ENCODE assay signal across 9 mouse cellular contexts in genomic region chr14:99931879-99932278, GRCm38 (mm10).
DNase-seq lines count a peak whose midpoint lies in the region; ATAC-seq and TF ChIP-seq lines count a peak whose summit lies in the region.
"Had no signal": no experiment of that assay in that cellular context is flagged by ENCODE, and none has a peak within 500 bp of the region (broad histone marks: within the 10 kb centered on the region; RNA-seq: fewer than 3 reads in every experiment).

No protein-coding gene starts in this region.

- ATAC-seq in embryonic facial prominence, embryonic 14.5 days (ENCODE audit: low read depth), result peak; percentile 70
- ATAC-seq in lung, postnatal 0 days, result no peak

- no peak overlapping the region for H3K9ac ChIP-seq in ES-E14 (ENCODE audit: insufficient read depth, low read depth, low read length, poor library complexity, severe bottlenecking)
- no peak overlapping the region for H3K9ac ChIP-seq in embryonic facial prominence, embryonic 14.5 days (ENCODE audit: low read depth, low read length)
- no peak overlapping the region for H3K9ac ChIP-seq in lung, postnatal 0 days (replicated peaks; ENCODE audit: low read depth)
- H3K9ac ChIP-seq: liver, embryonic 15.5 days had no signal

- in situ Hi-C loops in ES-E14 (cut with MboI; ENCODE audit: low sequenced_read_pairs in 2 of 2, unreplicated experiment in 2 of 2), result loop anchor here in 1 of 2 experiments (25.0 kb wide), 1 partner anchor 830 kb away; no protein-coding TSS in a partner anchor

- TF ChIP-seq CTCF in bone marrow, adult 2 months (IDR thresholded peaks at IDR 0.05; ENCODE audit: control insufficient read depth, insufficient read depth, low read length), result peak; percentile 30; the same call in 1 of the 2 replicates
- peak; percentile 91 for TF ChIP-seq CTCF in lung, postnatal 0 days (IDR thresholded peaks at IDR 0.05)

- TF ChIP-seq EP300 in lung, postnatal 0 days (IDR thresholded peaks at IDR 0.05), result no peak

- 9% methylated on average over 4 of the region's 4 CpGs for WGBS in bone marrow, adult 2 months
- WGBS in embryonic facial prominence, embryonic 14.5 days, result 4% methylated on average over 4 of the region's 4 CpGs
- WGBS in lung, postnatal 0 days, result 9% methylated on average over 4 of the region's 4 CpGs

- TF ChIP-seq POLR2A in bone marrow, adult 2 months (IDR thresholded peaks at IDR 0.05; ENCODE audit: borderline replicate concordance, control insufficient read depth, low read depth, low read length), result no peak

- no peaks in the 10 kb centered on the region for H3K4me1 ChIP-seq in ES-E14 (ENCODE audit: control insufficient read depth in 2 of 2, insufficient read depth in 2 of 2, low read length in 2 of 2, poor library complexity in 1 of 2)
- H3K4me1 ChIP-seq in bone marrow, adult 2 months (ENCODE audit: control insufficient read depth, insufficient read depth, low read length), result no peaks in the 10 kb centered on the region
- H3K4me1 ChIP-seq in embryonic facial prominence, embryonic 14.5 days (ENCODE audit: control insufficient read depth, insufficient read depth, low read length), result no peaks in the 10 kb centered on the region
- H3K4me1 ChIP-seq in lung, postnatal 0 days (ENCODE audit: insufficient read depth, low read depth, low read length), result no peaks in the 10 kb centered on the region
- H3K4me1 ChIP-seq: liver, embryonic 15.5 days had no signal

- no peaks in the 10 kb centered on the region for H3K27me3 ChIP-seq in embryonic facial prominence, embryonic 14.5 days (replicated peaks; ENCODE audit: control insufficient read depth, insufficient read depth, low read length)
- no peaks in the 10 kb centered on the region for H3K27me3 ChIP-seq in lung, postnatal 0 days (replicated peaks; ENCODE audit: insufficient read depth, low read length)
- H3K27me3 ChIP-seq: liver, embryonic 15.5 days had no signal

- no peaks in the 10 kb centered on the region for H3K9me3 ChIP-seq in ES-E14 (ENCODE audit: control insufficient read depth, insufficient read depth, low read depth, low read length)
- H3K9me3 ChIP-seq in embryonic facial prominence, embryonic 14.5 days (ENCODE audit: control insufficient read depth, low read length), result no peaks in the 10 kb centered on the region
- H3K9me3 ChIP-seq in lung, postnatal 0 days (ENCODE audit: low read length), result no peaks in the 10 kb centered on the region
- H3K9me3 ChIP-seq: liver, embryonic 15.5 days had no signal

- peak; percentile 50 for DNase-seq in ES-E14 (ENCODE audit: low read depth, low spot score)
- peak; percentile 90 for DNase-seq in embryonic facial prominence, embryonic 14.5 days (ENCODE audit: low spot score)
- peak; percentile 67 to 83 for DNase-seq in heart, postnatal 14 days
- DNase-seq in layer of hippocampus, adult 11-12 months (ENCODE audit: low spot score), result peak; percentile 87
- peak; percentile 81 for DNase-seq in lung, postnatal 0 days (ENCODE audit: low spot score)
- DNase-seq in retina, postnatal 1 day, result peak; percentile 83
- DNase-seq in T-cell, adult 2 months (ENCODE audit: low spot score), result no peak

- H3K36me3 ChIP-seq in ES-E14 (ENCODE audit: control insufficient read depth, insufficient read depth, low read length, poor library complexity, severe bottlenecking), result no peaks in the 10 kb centered on the region
- no peaks in the 10 kb centered on the region for H3K36me3 ChIP-seq in embryonic facial prominence, embryonic 14.5 days (ENCODE audit: control insufficient read depth, insufficient read depth, low read length)
- H3K36me3 ChIP-seq in lung, postnatal 0 days (ENCODE audit: insufficient read depth, low read length), result no peaks in the 10 kb centered on the region
- H3K36me3 ChIP-seq: liver, embryonic 15.5 days had no signal

- H3K4me2 ChIP-seq in embryonic facial prominence, embryonic 14.5 days (ENCODE audit: low read depth, low read length), result no peak overlapping the region
- no peak overlapping the region for H3K4me2 ChIP-seq in lung, postnatal 0 days (replicated peaks; ENCODE audit: low read depth, low read length)
- H3K4me2 ChIP-seq: liver, embryonic 15.5 days had no signal

- H3K4me3 ChIP-seq in ES-E14 (ENCODE audit: insufficient read depth in 1 of 2, low read depth in 1 of 2, low read length in 2 of 2, poor library complexity in 1 of 2, severe bottlenecking in 1 of 2), result no peak overlapping the region
- H3K4me3 ChIP-seq in bone marrow, adult 2 months (replicated peaks; ENCODE audit: control insufficient read depth, low read depth, low read length), result no peak overlapping the region
- H3K4me3 ChIP-seq in embryonic facial prominence, embryonic 14.5 days (ENCODE audit: low read depth, low read length), result no peak overlapping the region
- no peak overlapping the region for H3K4me3 ChIP-seq in lung, postnatal 0 days (ENCODE audit: low read depth, low read length)
- H3K4me3 ChIP-seq: liver, embryonic 15.5 days had no signal

- H3K27ac ChIP-seq in ES-E14 (ENCODE audit: insufficient read depth, low read depth, low read length, poor library complexity, severe bottlenecking), result no peak overlapping the region
- H3K27ac ChIP-seq in bone marrow, adult 2 months (ENCODE audit: control insufficient read depth, insufficient read depth, low read depth, low read length, poor library complexity), result no peak overlapping the region
- no peak overlapping the region for H3K27ac ChIP-seq in embryonic facial prominence, embryonic 14.5 days (replicated peaks; ENCODE audit: low read depth, low read length)
- no peak overlapping the region for H3K27ac ChIP-seq in lung, postnatal 0 days (ENCODE audit: low read length)
- H3K27ac ChIP-seq: liver, embryonic 15.5 days had no signal

- intact Hi-C loops in heart, postnatal 14 days (cut with DNase I), result loop anchor here (2.0 to 10.0 kb wide), 10 partner anchors 75 to 1495 kb away; partner anchors contain the start of gene Klf12

TF ChIP-seq in ES-E14, 5 proteins besides CTCF, POLR2A, EP300 and RAD21:
- TF ChIP-seq ZNF384 (IDR thresholded peaks at IDR 0.05; ENCODE audit: low read depth, low read length), result no peak
- TF ChIP-seq CHD2 (IDR thresholded peaks at IDR 0.05; ENCODE audit: low read depth, low read length), result no peak
- TF ChIP-seq MAFK (IDR thresholded peaks at IDR 0.05; ENCODE audit: insufficient read depth, low read depth, low read length), result no peak
- TF ChIP-seq HCFC1 (IDR thresholded peaks at IDR 0.05; ENCODE audit: borderline replicate concordance, insufficient read depth, low read length), result no peak
- peak; percentile 82; the same call in 1 of the 2 replicates for TF ChIP-seq ZC3H11A (IDR thresholded peaks at IDR 0.05; ENCODE audit: borderline replicate concordance, low read depth, low read length)
